Mouse (Mus musculus) erythroid progenitor cell, adult 5-6 weeks (primary cell): ENCODE results near the gene Pla2g1b. TPM values are rescaled to one million over a fixed set of nuclear protein-coding genes. Genes with fewer than 3 reads are reported as not detected.
"Not testable (repeated sequence)": the region's sequence is repeated elsewhere in the genome, so short reads cannot be mapped to it uniquely, and the experiment has no call there.

ENCODE experiments used
- ATAC-seq: replicated peaks from 2 replicates; pipeline ENCODE4 v1.8.0; 2016; ENCODE audit warnings: moderate number of reproducible peaks, mild to moderate bottlenecking, moderate TSS enrichment, inconsistent platforms; ENCODE audit not compliant: poor library complexity, low FRiP score, severe bottlenecking
- total RNA-seq, 2 experiments: library from RNA; stranded (forward) in 1 of 2; stranded (reverse) in 1 of 2; fragments of 150-400 nt in 1 of 2; fragments of 186-747, 209-891 nt in 1 of 2; gene quantifications; 2 replicates each; pipeline versions ENCODE4 v1.2.3 to v1.2.4; 2015 to 2017; ENCODE audit warnings: low replicate concordance in 2 of 2

The Pla2g1b gene
- total RNA-seq, 2 experiments from 2014 or later = not detected

DNA sequence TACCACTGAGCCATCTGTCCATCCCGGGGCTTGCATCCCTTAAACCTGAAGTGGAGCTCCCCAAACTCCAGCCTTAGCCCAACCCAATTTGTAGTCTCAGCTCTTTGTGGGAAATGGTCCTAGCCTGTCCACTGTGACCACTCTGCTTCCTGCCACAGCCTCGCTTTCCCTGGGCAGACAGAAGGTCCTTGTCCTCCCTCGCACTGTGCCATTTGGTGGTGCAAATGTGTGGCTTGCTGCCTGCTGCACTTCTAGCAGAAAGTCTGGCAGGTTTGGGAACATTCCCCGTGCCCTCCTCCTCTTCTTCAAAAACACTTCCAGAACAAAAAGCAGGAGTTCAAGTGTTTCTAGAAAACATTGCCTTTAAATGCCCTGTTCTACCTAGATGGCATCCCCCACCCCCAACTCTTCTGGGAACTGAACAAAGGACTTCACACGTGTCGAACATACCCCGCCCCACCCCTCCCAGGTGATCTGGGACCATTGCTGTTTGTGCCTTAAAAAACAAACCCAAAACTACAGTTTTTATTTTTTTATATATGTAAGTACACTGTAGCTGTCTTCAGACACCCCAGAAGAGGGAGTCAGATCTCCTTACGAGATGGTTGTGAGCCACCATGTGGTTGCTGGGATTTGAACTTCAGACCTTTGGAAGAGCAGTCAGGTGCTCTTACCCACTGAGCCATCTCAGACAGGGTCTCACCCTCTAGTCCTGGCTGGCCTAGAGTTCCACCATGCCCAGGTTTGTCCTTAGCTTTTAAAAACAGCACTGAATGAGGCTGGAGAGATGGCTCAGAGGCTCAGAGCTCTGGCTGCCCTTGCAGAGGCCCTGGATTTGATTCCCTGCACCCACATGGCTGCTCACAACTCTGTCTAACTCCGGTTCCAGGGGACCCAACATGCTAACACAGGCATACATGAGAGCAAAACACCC, 32.5 kb downstream of the Pla2g1b start:
- ATAC-seq = no peak

DNA sequence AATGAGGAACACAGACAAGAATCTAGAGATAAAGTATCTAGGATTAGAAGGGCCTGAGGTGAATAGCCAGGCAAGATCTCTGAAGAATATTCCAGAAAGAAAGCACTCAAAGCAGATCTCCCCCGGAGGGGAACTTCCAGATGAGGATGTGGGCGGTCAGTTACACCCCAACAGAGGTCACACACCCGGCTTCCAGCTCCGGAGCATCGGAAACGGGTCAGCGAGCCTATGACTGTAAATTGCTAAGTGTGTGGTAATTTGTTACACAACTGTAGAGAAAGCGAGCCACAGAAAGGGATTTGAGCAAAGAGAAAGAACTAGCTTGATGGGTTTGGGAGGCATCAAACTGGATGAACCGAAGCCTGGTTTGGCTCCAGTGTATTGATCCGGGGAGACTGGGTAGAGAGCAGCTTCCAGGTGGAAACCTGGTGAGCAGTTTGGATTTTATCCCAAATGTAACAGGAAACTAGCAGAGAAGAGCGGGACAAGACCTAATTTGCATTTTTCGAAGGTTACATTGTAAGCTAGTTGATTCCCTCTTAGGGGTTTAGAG, 34.4 kb downstream of the Pla2g1b start:
- ATAC-seq = no peak

DNA sequence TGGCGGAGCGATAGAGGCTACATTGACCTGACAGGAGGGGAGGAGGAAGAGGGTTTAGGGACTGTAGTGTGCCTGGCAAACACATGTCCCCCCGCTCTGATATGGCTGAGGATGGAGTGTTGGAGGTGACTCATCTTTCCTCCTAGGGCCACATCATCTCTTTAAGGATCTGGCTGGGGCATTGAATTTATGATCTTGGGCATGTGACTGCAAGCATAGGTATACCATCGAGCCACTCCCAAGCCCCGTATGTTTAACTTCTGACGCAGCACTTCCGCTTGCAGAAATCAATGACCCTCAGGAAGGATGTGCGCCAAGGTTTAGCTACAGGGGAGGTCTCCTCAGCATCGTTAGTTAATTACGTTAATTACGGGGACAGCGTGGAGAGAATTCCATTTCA, 37.0 kb downstream of the Pla2g1b start:
- no peak for ATAC-seq

DNA sequence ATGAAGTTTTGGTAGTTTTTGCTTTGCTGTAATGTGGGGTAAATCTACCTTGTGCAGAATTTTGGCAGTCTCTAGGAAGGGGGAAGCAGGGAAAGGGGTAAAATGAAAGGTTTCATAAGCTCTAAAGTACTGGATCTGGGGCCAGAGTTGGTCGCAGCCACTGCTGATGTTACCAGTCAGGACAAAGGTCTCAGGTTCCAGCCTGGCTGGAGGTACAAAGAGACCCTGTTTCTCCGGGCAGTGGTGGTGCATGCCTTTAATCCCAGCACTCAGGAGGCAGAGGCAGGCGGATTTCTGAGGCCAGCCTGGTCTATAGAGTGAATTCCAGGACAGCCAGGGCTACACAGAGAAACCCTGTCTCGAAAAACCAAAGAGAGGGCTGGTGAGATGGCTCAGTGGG, 39.6 kb downstream of the Pla2g1b start:
- not testable (repeated sequence) for ATAC-seq

DNA sequence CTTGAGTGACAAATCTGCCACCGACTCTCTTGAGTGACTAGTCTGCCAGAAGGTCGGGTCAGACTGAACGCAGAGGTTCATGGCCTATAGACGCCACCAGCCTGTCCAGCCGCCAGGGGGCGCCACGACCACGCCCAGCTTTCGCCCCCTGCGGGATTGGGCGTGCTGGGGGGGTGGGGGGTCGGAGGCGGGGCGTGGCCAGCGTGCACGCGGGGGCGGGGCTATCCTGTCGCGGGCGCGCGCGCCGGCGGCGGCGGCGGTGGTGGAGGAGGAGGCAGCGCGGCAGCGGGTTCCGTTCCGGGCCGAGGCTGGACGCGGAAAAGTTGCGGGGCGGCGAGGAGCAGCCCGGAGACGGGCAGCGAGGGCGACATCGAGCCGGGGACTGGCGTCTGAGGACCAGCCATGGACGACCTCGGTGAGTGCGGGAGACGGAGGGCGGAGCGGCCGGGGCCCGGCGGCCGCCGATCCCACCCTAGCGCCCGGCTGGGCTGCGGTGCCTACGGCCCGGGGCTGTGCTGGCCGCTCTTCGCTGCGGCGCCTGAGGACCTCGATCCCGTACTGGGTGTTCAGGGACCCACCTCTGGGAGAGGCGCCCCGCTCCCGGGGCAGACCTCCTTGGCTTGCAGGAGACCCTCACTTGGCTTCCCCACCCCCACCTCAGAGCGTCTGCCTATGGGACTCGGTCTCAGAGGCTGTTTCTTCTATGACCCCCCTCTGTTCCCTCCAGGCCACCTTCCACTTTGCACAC, 40.6 kb downstream of the Pla2g1b start, which contains the start of gene Pxn:
Gene Pxn (plus strand): TSS at position 223 of the 748 bp plus-strand sequence.
- peak; percentile 88 for ATAC-seq

DNA sequence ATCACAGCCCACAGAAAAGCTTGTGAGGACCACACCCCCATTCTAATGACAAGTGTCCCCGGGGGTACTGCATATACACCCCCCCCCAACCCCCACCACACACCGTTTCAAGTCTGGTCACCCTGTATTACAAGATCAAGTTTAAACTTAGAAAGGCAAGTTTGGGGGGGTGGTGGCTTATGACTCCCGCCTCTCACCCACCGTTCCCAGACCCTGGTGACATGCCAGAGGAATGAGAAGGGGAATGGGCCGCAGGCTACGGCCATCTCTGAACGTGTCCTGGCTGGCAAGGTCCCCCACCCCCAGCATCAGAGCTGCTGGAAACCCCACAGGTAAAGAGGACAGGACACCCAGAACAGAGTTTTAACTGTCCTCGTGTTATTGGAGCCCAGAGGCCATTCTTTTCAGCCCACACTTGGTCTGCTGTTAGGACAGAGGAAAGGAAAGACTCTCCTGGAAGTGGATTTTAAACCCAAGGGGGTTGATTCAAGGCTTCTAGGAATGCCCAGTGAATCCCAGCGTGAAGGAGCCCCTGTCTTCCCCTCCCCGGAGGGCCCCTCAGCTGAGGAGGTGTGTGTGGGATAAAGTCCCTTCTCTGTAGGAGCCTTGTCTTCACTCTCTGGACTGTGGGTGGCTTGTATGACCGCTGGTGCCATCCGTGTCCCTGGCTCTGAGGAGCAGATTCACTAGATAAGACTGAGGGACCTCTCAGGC, 41.4 kb downstream of the Pla2g1b start:
- no peak for ATAC-seq

DNA sequence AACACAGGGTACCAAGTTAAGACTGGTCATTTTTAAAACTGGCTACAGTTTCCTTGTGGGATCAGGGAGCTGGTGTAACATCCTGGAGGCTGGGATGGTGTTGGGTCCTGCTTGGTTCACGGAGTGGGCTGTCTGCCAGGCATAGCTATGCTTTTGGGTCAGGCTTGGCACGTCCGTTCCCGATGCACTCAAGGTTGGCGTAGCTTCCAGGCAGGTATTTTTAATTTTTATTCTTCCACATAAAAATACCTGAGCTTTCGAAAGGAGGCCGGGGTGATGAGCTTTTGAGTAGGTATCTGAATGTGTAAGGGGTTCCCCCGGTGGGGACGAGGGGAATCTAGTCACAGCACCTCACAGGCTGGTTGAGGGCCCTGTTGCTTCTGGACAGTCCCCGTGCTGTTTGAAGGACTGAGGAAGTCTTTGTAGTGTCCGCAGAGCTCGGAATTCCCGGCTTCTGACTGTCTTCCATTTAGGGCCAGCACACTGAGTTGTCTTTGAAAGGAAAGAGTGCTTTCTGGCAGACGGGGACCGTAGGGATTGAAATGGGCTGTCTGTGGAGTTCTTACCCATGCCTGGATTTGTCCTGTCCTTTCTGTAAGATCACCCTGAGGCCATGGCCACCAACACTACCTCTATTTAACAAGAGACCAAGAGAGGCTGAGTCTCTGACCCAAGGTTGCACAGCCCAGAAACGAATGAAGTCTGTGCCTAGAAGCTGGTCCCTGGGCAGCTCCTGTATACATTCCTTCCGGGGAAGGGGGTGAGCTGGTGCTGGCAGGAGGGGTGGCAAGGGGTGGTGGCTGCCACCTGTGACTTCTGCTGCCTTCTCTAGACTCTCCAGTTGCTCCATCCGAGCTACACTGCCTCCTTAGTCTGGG, 42.2 kb downstream of the Pla2g1b start:
- no peak for ATAC-seq

DNA sequence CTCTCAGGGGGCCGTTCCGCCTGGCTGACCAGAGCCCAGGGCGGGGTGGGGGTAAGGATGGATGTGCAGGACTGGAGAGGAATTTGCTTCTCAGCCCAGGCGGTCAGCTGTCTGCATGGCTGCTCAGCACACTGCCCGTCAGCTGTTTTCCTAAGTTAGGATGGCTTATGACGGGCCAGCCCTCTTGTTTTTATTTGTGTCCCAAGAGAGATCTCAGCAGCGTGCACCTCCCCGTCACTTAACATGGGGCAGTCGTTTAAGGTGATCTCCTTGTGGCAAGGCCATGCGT, 42.7 kb downstream of the Pla2g1b start:
- no peak for ATAC-seq

DNA sequence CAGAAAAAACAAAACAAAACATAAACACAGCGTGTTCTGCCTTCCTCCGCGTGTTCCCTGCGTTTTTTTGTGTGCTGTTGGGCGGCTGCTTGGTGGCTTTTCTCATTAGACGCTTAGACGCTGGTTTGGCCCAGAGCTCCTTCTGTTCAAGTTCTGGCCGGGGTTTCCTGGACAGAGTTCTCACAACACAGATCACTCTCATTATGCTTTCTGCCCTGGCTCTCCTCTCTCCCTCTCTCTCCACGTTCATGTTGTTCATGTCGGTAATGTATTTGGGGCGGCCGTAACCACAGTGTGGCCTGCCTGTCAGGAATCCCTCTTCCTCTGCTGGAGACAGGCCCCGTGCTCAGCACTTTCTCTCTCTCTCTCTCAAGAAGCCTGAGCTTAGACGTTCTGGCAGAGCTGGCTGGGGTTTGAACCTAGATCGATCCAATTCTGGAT, 43.3 kb downstream of the Pla2g1b start:
- no peak for ATAC-seq

DNA sequence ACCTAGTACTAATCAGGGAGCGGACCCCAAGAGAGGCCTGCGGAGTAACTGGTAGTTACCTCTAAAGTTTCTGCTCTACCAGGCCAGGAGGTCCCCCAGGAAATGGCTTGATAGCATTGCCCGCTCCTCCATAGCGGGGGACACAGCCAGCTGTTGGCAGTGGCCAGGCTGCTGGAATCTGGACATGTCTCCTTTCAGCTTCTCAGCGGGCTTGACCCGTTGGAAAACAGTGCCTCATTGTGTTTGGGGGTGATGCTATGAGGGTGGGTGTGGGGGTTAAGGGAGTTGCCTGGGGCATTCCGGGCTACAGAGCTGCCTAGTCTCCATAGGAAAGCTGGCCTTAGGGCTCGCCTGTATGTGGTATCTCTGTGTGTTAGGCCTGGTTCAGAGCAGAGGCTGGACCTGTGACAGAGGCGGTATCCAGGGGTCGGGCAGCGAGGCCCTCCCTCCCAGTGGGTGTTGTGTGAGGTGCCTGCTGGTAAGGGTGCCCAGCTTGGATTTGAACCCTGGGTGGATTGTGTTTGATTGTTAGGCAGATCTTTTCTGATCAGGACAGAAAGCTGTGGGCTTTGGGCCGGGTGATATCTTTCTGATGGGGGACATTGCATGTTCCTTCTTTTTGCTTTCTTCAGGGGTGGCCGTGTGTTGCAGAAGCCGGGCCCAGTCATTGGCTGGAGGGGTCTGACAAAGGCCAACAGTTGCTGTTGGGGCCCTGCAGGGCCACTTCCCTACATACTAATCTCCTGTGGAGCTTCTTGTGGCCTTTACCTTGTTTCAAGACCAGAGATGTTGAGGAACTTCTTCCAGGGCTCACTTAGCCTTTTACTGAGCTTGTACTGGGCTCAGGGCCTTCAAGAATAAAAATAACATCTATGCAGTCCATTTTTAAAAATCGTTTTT, 44.0 kb downstream of the Pla2g1b start:
- ATAC-seq = no peak

DNA sequence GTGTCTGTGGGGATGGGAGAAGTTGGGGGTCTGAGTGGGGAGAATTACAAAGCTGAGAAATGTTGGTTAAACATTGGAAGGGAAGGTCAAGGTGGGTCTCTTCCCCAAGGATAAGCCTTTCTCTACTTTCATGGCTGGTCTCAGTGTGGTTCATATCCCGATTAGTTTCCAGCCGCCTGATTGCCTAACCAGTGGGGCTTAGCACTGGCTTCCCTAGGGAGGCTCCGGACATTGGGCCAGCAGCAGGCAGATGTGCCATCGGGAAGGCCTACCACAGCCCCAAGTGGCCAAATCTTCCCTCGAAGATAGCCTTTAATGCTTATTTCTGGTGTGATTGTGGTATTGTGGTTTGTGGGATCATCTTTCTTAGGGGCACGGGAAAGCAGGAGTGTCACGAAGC, 46.3 kb downstream of the Pla2g1b start:
- no peak for ATAC-seq

DNA sequence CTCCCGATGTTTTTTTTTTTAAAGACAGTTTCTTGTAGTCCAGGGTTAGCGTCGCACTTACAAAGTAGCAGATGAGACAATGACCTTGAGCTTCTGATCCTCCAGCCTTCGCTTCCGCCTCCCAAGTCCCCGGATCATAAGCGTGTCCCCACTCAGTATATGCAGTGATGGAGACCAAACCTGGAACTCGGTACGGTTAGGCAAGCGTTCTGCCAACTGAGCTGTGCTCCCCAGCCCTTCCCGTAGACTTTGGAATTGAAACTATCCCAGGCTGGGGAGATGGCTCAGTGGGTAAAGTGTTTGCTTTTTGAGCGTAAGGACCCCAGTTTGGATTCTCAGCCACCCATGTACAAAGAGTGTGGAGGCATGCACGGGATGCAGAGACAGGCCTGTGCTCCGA, 47.2 kb downstream of the Pla2g1b start:
- ATAC-seq = no peak

DNA sequence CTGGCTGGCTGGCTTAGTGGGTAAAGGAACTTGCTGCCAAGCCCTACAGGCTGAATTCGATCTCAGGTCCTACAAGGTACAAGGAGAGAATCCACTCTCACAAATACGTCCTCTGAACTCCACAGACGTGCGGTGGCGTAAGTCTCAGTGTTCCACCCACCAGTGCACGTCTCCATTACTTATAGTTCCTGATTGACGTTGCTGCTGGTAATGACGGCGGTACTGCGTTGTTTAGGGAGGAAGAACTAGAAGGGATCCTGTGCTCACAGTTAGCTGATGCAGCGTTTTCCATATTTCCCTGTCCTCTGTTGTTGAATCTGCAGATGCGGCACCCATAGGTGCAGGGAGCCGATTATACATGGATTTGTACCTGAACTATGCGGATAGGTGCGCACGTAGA, 47.7 kb downstream of the Pla2g1b start:
- ATAC-seq = no peak

DNA sequence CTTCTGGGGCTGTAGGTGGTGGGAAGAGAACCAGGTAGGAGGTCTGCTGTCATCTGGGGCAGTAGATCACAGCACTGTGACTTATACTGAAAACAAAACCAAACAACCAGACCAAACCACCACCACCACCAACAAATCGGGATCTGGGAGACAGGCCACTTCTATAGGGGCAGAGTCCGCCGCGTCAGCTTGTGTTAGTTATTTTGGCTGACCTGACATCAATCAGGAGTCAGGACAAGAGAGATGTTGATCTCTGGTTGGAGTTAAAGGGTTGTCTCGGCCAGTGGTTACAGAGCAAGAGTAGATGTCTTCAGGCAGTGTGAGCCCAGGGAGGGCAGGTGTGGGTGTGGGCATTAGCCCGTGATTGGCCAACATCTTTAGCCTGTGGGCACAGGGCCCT, 48.3 kb downstream of the Pla2g1b start:
- ATAC-seq = no peak

DNA sequence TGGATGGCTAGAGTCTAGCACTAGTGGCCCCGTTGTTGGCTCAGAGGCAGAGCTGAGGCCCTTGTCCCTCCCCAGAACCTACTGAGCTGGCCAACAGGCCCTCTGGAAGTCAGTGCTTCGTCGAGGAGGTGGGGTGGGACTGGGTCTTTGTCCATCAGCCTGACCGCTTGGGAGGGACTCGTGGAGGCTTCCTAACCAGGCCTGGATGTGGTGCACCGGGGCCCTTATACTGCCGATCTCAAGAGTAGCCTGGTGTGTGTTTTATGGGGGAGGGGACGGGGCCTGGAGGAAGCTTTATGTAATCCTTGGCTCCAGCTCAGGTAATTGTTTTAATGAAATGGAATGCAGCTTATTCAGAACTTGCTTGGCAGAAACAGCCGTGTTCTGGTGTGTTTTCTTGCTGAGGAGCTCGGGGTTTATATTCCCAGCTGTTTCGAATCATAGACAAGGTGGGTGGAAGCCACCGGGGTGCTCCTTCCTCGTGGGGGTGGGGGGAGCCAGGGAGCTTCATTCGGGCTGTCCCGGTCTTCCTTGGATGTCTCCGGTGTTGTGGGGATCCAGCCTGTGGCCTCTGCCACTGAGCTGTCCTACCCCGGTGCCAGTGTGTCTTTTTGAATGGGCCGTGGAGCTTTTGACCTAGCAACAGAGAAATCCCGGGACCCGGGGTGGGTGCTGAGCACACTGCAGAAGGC, 49.0 kb downstream of the Pla2g1b start:
- no peak for ATAC-seq

DNA sequence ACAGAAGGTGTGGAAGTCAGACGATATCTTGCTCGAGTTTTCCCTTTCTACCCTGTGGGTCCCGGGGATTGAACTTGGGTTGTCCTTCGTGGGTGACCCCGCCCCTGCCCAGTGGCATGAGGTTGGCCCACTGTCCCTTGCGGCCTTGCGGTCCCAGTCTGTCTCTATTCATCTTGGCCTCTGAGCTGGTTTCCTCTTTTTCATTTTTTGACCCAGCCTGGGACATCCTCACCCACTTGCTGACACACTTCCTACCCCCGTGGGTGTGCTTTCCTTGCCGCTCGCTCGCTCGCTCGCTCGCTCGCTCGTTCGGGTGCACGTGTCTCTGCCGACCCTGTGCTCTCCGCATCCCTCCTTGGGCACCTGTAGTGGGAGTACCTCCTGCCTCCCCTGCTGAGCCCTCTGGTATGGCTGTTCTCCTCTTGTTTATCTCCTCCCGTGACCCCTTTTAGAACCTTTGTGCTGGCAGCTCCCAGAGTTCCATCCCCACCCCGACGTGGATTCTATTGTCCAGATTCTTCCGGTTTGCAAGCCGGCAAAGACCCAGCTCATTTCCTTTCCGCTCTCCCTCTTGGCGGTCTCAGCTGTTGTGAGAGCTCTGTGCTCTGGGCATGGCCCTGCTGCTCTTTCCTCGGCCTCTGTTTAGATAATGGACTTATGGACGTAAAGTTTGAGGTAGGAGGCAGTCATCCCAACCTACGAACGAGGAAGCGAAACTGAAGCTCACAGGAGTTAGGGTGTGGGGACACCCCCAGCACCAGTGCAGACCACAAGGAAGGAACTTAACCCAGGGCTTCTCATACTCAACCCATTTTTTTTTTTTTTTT, 50.2 kb downstream of the Pla2g1b start:
- no peak for ATAC-seq

DNA sequence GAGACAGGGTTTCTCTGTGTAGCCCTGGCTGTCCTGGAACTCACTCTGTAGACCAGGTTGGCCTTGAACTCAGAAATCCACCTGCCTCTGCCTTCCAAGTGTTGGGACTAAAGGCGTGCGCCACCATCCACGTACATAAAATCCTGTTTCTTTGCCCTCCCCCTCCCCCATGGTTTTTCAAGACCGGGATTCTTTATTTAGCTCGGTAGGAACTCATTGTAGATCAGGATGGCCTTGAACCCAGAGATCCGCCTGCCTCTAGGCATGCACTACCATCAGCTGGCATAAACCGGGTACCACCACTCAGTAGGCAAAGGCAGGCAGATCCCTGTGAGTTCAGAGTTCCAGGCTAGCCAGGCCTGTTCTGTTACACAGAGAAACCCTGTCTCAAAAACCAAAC, 50.8 kb downstream of the Pla2g1b start:
- ATAC-seq = no peak
